Mouse (Mus musculus): ENCODE results near the gene Mien1. TPM values are rescaled to one million over a fixed set of nuclear protein-coding genes. Genes with fewer than 3 reads are reported as not detected.

The Mien1 gene
- polyA plus RNA-seq, 2 experiments = 48.5 to 86.8 TPM

- no peak overlapping the region for H3K27ac ChIP-seq (replicated peaks; ENCODE audit: low read depth, low read length)
- H3K27me3 ChIP-seq (ENCODE audit: control insufficient read depth, insufficient read depth, low read length) = no peaks in the 10 kb centered on the region
- no peak for TF ChIP-seq POLR2A (IDR thresholded peaks at IDR 0.05; ENCODE audit: borderline replicate concordance, extremely low read depth, insufficient read depth, insufficient read length)
Observed at GRCm38 (mm10) chr11:98479940-98480497, 41.2 kb upstream of the Mien1 start.

GRCm38 (mm10) chr11:98479026-98479939, 40.5 kb upstream of the Mien1 start:
- Histone ChIP-seq H3K4me2 (replicated peaks; ENCODE audit: low read depth, low read length, severe bottlenecking) (no peak overlapping the region), H3K27ac (replicated peaks; ENCODE audit: low read depth, low read length) (no peak overlapping the region), H3K27me3 (ENCODE audit: control insufficient read depth, insufficient read depth, low read length) (no peaks in the 10 kb centered on the region), H3K9me3 (ENCODE audit: control insufficient read depth, low read length) (no peaks in the 10 kb centered on the region), H3K36me3 (ENCODE audit: control insufficient read depth, insufficient read depth, low read length) (no peaks in the 10 kb centered on the region), H3K4me3 (replicated peaks; ENCODE audit: low read length) (no peak overlapping the region), H3K4me1 (ENCODE audit: control insufficient read depth, insufficient read depth, low read length) (no peaks in the 10 kb centered on the region), H3K9ac (ENCODE audit: low read depth, low read length, severe bottlenecking) (no peak overlapping the region)
- DNase-seq (ENCODE audit: low spot score) (no peak), ATAC-seq (ENCODE audit: low FRiP score, low read depth) (no peak)
- WGBS = 56% methylated on average over 13 of the region's 13 CpGs
- no peak for TF ChIP-seq POLR2A (IDR thresholded peaks at IDR 0.05; ENCODE audit: borderline replicate concordance, extremely low read depth, insufficient read depth, insufficient read length)

More at GRCm38 (mm10) chr11:98479940-98480497, 41.2 kb upstream of the Mien1 start:
- H3K4me1 ChIP-seq (ENCODE audit: control insufficient read depth, insufficient read depth, low read length) = no peaks in the 10 kb centered on the region
- H3K4me2 ChIP-seq (replicated peaks; ENCODE audit: low read depth, low read length, severe bottlenecking) = no peak overlapping the region
- no peak for ATAC-seq (ENCODE audit: low FRiP score, low read depth)
- no peak overlapping the region for H3K9ac ChIP-seq (ENCODE audit: low read depth, low read length, severe bottlenecking)
- WGBS = 86% methylated on average over 12 of the region's 12 CpGs
- no peaks in the 10 kb centered on the region for H3K9me3 ChIP-seq (ENCODE audit: control insufficient read depth, low read length)
- no peaks in the 10 kb centered on the region for H3K36me3 ChIP-seq (ENCODE audit: control insufficient read depth, insufficient read depth, low read length)
- DNase-seq (ENCODE audit: low spot score) = no peak
- no peak overlapping the region for H3K4me3 ChIP-seq (replicated peaks; ENCODE audit: low read length)

- no peak overlapping the region for H3K27ac ChIP-seq (replicated peaks; ENCODE audit: low read depth, low read length)
- DNase-seq (ENCODE audit: low spot score) = no peak
- no peaks in the 10 kb centered on the region for H3K36me3 ChIP-seq (ENCODE audit: control insufficient read depth, insufficient read depth, low read length)
- WGBS = 69% methylated on average over 14 of the region's 14 CpGs
- no peak overlapping the region for H3K4me3 ChIP-seq (replicated peaks; ENCODE audit: low read length)
- no peaks in the 10 kb centered on the region for H3K27me3 ChIP-seq (ENCODE audit: control insufficient read depth, insufficient read depth, low read length)
- H3K9me3 ChIP-seq (ENCODE audit: control insufficient read depth, low read length) = no peaks in the 10 kb centered on the region
- no peak overlapping the region for H3K4me2 ChIP-seq (replicated peaks; ENCODE audit: low read depth, low read length, severe bottlenecking)
- no peak for TF ChIP-seq POLR2A (IDR thresholded peaks at IDR 0.05; ENCODE audit: borderline replicate concordance, extremely low read depth, insufficient read depth, insufficient read length)
- no peaks in the 10 kb centered on the region for H3K4me1 ChIP-seq (ENCODE audit: control insufficient read depth, insufficient read depth, low read length)
- ATAC-seq (ENCODE audit: low FRiP score, low read depth) = no peak
- no peak overlapping the region for H3K9ac ChIP-seq (ENCODE audit: low read depth, low read length, severe bottlenecking)
Observed at GRCm38 (mm10) chr11:98477011-98477701, 38.4 kb upstream of the Mien1 start.

- no peak overlapping the region for H3K4me2 ChIP-seq (replicated peaks; ENCODE audit: low read depth, low read length, severe bottlenecking)
Observed at GRCm38 (mm10) chr11:98476434-98476807, 37.6 kb upstream of the Mien1 start.

More at GRCm38 (mm10) chr11:98476434-98476807, 37.6 kb upstream of the Mien1 start:
- Histone ChIP-seq H3K27ac (replicated peaks; ENCODE audit: low read depth, low read length) (no peak overlapping the region), H3K9ac (ENCODE audit: low read depth, low read length, severe bottlenecking) (no peak overlapping the region), H3K4me3 (replicated peaks; ENCODE audit: low read length) (no peak overlapping the region), H3K9me3 (ENCODE audit: control insufficient read depth, low read length) (no peaks in the 10 kb centered on the region), H3K36me3 (ENCODE audit: control insufficient read depth, insufficient read depth, low read length) (no peaks in the 10 kb centered on the region), H3K27me3 (ENCODE audit: control insufficient read depth, insufficient read depth, low read length) (no peaks in the 10 kb centered on the region), H3K4me1 (ENCODE audit: control insufficient read depth, insufficient read depth, low read length) (no peaks in the 10 kb centered on the region)
- ATAC-seq (ENCODE audit: low FRiP score, low read depth) (no peak), DNase-seq (ENCODE audit: low spot score) (no peak)
- no peak for TF ChIP-seq POLR2A (IDR thresholded peaks at IDR 0.05; ENCODE audit: borderline replicate concordance, extremely low read depth, insufficient read depth, insufficient read length)
- 74% methylated on average over 4 of the region's 4 CpGs for WGBS
